Mouse (Mus musculus) liver, postnatal 0 days (tissue): ENCODE measurements around the gene Rslcan18.

Experiments used
- CTCF ChIP-seq: sonication (generic); IDR thresholded peaks from 2 replicates; pipeline ENCODE4 v1.5.1; 2016; ENCODE audit warnings: antibody characterized with exemption, low read depth
- EP300 ChIP-seq: IDR thresholded peaks from 2 replicates; pipeline ENCODE4 v1.6.1; 2016; ENCODE audit warnings: antibody characterized with exemption, low read depth, mild to moderate bottlenecking

GRCm38 (mm10) chr13:67081946-67082345 is 34.1 kb downstream of the Rslcan18 start:
- TF ChIP-seq CTCF (no peak), EP300 (no peak)
